Mouse (Mus musculus) megakaryocyte-erythroid progenitor cell, adult 5 weeks (primary cell): Measurements from ENCODE around the gene Dbx2. TPM values are rescaled to one million over a fixed set of nuclear protein-coding genes. Genes with fewer than 3 reads are reported as not detected.

Source experiments
- polyA plus RNA-seq: library from polyadenylated mRNA; stranded (reverse); fragments of >175 nt; gene quantifications from 2 replicates; pipeline ENCODE4 v1.2.3, GENCODE M21; 2012

Gene Dbx2
- polyA plus RNA-seq, result 0.02 TPM in 1 of 2 replicates, not detected in the other

GRCm38 (mm10) chr15:95655860-95656259 is at the start of gene Dbx2:
Gene Dbx2, minus strand, starts transcription at chr15:95655960.

Other genes with a start within 250 kb of the Dbx2 start
- not detected in 2 replicates for gene Nell2, start 127.4 kb downstream of the Dbx2 start, polyA plus RNA-seq
- 7.4 and 8.4 TPM in 2 replicates for gene Ano6, start 134.9 kb upstream of the Dbx2 start, polyA plus RNA-seq